Mouse (Mus musculus) left cerebral cortex, postnatal 36 days (tissue): ENCODE data around the gene Adcyap1r1. TPM values are rescaled to one million over a fixed set of nuclear protein-coding genes. Genes with fewer than 3 reads are reported as not detected.
A peak's percentile ranks its signal among the peaks of the same experiment; 100 is the strongest.

Experiments
- DNase-seq, 2 experiments: peaks; one replicate each; pipeline ENCODE4 v3.0.0; 2021 to 2022; ENCODE audit warnings: low spot score in 2 of 2, mixed read lengths in 1 of 2
- intact Hi-C: fragments of 180-260 bp; cut with DNase I; formaldehyde crosslinking; loops from one replicate; pipeline ENCODE4 v1.15.1; 2025
- microRNA-seq: library from miRNA; unstranded; fragments of <30 nt; microRNA quantifications from one replicate; pipeline ENCODE4 v1.2.0, GENCODE M21; 2022
- total RNA-seq, 2 experiments: library from RNA; stranded (reverse); gene quantifications; 2 replicates each; pipeline ENCODE4 v1.2.3; 2021

Adcyap1r1 gene
- total RNA-seq, 2 experiments from 2014 or later = 110 to 124 TPM

DNA sequence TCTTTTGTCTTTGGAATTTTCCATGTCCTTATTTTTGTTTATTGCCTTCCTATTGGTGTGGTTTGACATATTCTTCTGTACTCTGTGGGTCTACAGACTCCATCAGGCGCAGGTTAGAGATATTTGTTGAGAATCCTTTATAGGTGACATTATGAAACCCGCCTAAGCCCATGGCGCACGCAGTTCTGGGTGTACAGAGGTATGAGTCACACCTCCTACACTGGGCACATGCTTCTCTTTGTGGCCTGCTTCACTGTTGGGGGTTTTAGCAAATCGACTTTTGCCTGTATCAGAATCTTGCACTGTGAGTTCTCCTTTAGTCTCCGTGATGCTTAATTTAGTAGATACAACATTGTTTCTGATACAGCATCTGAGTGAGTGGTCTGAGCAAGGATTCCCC is 97.4 kb downstream of the Adcyap1r1 start:
- intact Hi-C loops = loop anchor here (5.0 kb wide), 1 partner anchor 128 kb away; no protein-coding TSS in a partner anchor
- DNase-seq = peak in 1 of 2 experiments; percentile 44

DNA sequence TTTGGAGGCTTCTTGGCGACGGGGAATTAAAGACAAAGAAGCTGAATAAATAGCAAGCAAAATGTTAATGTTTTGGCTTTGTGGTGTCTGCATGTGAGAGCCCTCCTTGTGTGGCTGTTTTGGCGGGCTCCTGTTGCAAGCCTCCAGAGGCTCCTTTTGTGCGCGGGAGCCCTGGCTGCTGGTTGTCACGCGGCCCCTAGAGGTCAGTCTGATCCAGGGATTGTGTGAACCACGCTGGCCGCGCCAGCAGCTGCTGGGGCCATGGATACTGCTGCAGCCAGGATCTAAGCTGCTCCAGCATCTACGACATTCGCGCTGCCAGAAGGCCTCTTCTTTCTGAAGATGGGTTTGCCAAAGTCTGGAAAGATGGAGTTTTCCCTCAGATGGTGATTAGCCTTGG is 99.1 kb downstream of the Adcyap1r1 start:
- intact Hi-C loops = no loop called here
- DNase-seq = peak; percentile 43 to 50

Small RNAs within 50 kb of the gene (microRNA-seq; reads per million reads assigned to microRNA genes)
- not detected for gene Gm44352

Other genes starting within 250 kb of the Adcyap1r1 start
- 10 to 100 TPM; 10.4 to 10.5 TPM for gene Mindy4, start 248.6 kb upstream of the Adcyap1r1 start, total RNA-seq
- gene Aqp1, start 115.5 kb upstream of the Adcyap1r1 start, total RNA-seq = under 1 TPM; 0.39 to 0.63 TPM
- not detected for gene Ghrhr, start 75.7 kb upstream of the Adcyap1r1 start, total RNA-seq
- 10 to 100 TPM; 47.3 to 55.7 TPM for gene Neurod6, start 229.3 kb downstream of the Adcyap1r1 start, total RNA-seq